Comparison of ENCODE assay signal across 41 mouse cellular contexts in the genomic region with DNA sequence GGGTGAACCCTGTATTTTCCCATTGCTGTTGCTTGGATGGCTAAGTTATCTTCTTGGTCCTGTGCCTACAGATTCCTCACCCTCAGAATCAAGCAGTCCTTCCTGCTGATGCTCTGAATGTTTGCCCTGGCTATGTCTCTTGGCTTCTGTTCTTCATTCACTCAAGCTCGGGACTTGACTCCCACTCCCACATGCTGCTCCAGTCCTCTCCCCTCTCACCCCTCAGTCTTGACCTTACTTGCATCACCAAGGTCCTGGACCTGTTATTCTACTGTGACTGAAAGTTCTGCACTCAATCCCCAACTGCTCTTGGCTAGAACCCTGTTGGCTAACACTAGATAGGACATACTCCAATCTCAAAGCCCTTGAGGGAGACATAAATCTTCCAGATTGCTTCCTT. TPM values are rescaled to one million over a fixed set of nuclear protein-coding genes. Genes with fewer than 3 reads are reported as not detected.
DNase-seq lines count a peak whose midpoint lies in the region; TF ChIP-seq lines count a peak whose summit lies in the region.
"Had no signal": no experiment of that assay in that cellular context is flagged by ENCODE, and none has a peak within 500 bp of the region (broad histone marks: within the 10 kb centered on the region; RNA-seq: fewer than 3 reads in every experiment).

No protein-coding gene starts in this region.

- TF ChIP-seq POLR2A in liver, adult 2 months (IDR thresholded peaks at IDR 0.05; ENCODE audit: extremely low read depth, insufficient read depth, low read length), result no peak

- no peaks in the 10 kb centered on the region for H3K79me2 ChIP-seq in liver, adult 2 months (ENCODE audit: control insufficient read depth, insufficient read depth, low read length)

- H3K27ac ChIP-seq in liver, adult 2 months (replicated peaks; ENCODE audit: insufficient read depth, low read depth, low read length), result no peak overlapping the region
- no peak overlapping the region for H3K27ac ChIP-seq in limb, embryonic 10.5 days
- H3K27ac ChIP-seq: forebrain, embryonic 13.5 days; heart, embryonic 15.5 days; hindbrain, embryonic 10.5 days; hindbrain, embryonic 15.5 days; liver, embryonic 15.5 days; midbrain, embryonic 13.5 days had no signal

- H3K9me3 ChIP-seq in limb, embryonic 10.5 days (replicated peaks), result no peaks in the 10 kb centered on the region
- H3K9me3 ChIP-seq: forebrain, embryonic 13.5 days; heart, embryonic 15.5 days; hindbrain, embryonic 10.5 days; hindbrain, embryonic 15.5 days; liver, embryonic 15.5 days; midbrain, embryonic 13.5 days had no signal

- DNase-seq in adrenal gland, adult 8-10 months, result peak; percentile 2
- no peak for DNase-seq in adrenal gland, postnatal 36 days
- DNase-seq in heart, postnatal 25 days (ENCODE audit: low spot score), result peak; percentile 9
- DNase-seq in heart, postnatal 4 days, result no peak
- DNase-seq in liver, adult 2 months (ENCODE audit: extremely low read depth, low read depth, low spot score), result peak; percentile 37
- no peak for DNase-seq in liver
- DNase-seq in limb, embryonic 10.5 days (ENCODE audit: low spot score), result peak; percentile 6
- DNase-seq: adrenal gland, postnatal 10 days; cerebellum, adult 11 months; cerebellum, adult 9-10 months; cerebellum, postnatal 36 days; gastrocnemius, postnatal 14 days; kidney, postnatal 4 days; lung, postnatal 4 days; right cerebral cortex, postnatal 25 days; spleen, adult 18-20 months; thymus, postnatal 14 days had no signal

- no peak overlapping the region for H3K9ac ChIP-seq in liver, adult 2 months (ENCODE audit: low read depth, low read length)
- H3K9ac ChIP-seq: forebrain, embryonic 13.5 days; heart, embryonic 15.5 days; hindbrain, embryonic 15.5 days; liver, embryonic 15.5 days; midbrain, embryonic 13.5 days had no signal

- H3K4me1 ChIP-seq in liver, adult 2 months (ENCODE audit: control insufficient read depth, insufficient read depth, low read length), result no peaks in the 10 kb centered on the region
- no peaks in the 10 kb centered on the region for H3K4me1 ChIP-seq in limb, embryonic 10.5 days
- H3K4me1 ChIP-seq: forebrain, embryonic 13.5 days; heart, embryonic 15.5 days; hindbrain, embryonic 10.5 days; hindbrain, embryonic 15.5 days; liver, embryonic 15.5 days; megakaryocyte, embryonic 14.5 days; midbrain, embryonic 13.5 days had no signal

- no peak for TF ChIP-seq CTCF in liver, adult 2 months (IDR thresholded peaks at IDR 0.05; ENCODE audit: low read depth, low read length)

- no peak overlapping the region for H3K4me3 ChIP-seq in liver, adult 2 months (ENCODE audit: insufficient read depth, low read depth, low read length)
- no peak overlapping the region for H3K4me3 ChIP-seq in limb, embryonic 10.5 days
- H3K4me3 ChIP-seq: forebrain, embryonic 13.5 days; heart, embryonic 15.5 days; hindbrain, embryonic 10.5 days; hindbrain, embryonic 15.5 days; liver, embryonic 15.5 days; megakaryocyte, embryonic 14.5 days; midbrain, embryonic 13.5 days had no signal

- 56% methylated on average over 1 of the region's 1 CpGs for WGBS in liver, adult 2 months
- 91% methylated on average over 1 of the region's 1 CpGs for WGBS in limb, embryonic 10.5 days

- intact Hi-C loops in heart, postnatal 25 days (cut with DNase I), result no loop called here

- H3K27me3 ChIP-seq in liver, adult 2 months (ENCODE audit: control insufficient read depth, insufficient read depth, low read length), result no peaks in the 10 kb centered on the region
- no peaks in the 10 kb centered on the region for H3K27me3 ChIP-seq in limb, embryonic 10.5 days (ENCODE audit: low read depth, poor library complexity, severe bottlenecking)
- H3K27me3 ChIP-seq: forebrain, embryonic 13.5 days; heart, embryonic 15.5 days; hindbrain, embryonic 15.5 days; liver, embryonic 15.5 days; midbrain, embryonic 13.5 days had no signal

- no peaks in the 10 kb centered on the region for H3K36me3 ChIP-seq in liver, adult 2 months (ENCODE audit: control insufficient read depth, insufficient read depth, low read length)
- H3K36me3 ChIP-seq in limb, embryonic 10.5 days, result no peaks in the 10 kb centered on the region
- H3K36me3 ChIP-seq: heart, embryonic 15.5 days; hindbrain, embryonic 10.5 days; hindbrain, embryonic 15.5 days; liver, embryonic 15.5 days; midbrain, embryonic 13.5 days had no signal

RNA-seq across cellular contexts. Expression of a gene that starts 22.1 kb away (rescaled TPM):
- not detected for total RNA-seq in adrenal gland, adult 8-10 months (2022)
- total RNA-seq in adrenal gland, postnatal 36 days (2021), result not detected
- total RNA-seq in heart, postnatal 25 days (2021), result not detected
- not detected for total RNA-seq in heart, postnatal 4 days (2021)
- total RNA-seq in liver, adult 2 months (2014; rRNA removed), result not detected in 2 replicates
- polyA plus RNA-seq in liver, adult 2 months (2012; rRNA removed), result not detected in 2 replicates
- polyA plus RNA-seq in limb, embryonic 10.5 days (2016; fragmentation: Nextera tagmentation; extraction: Ambion mirVana), result not detected in 2 replicates
- total RNA-seq: adrenal gland, postnatal 10 days; CH12.LX; ES-E14; gastrocnemius, postnatal 14 days; granulocyte monocyte progenitor cell, adult 5-6 weeks; layer of hippocampus, adult 8-10 months; layer of hippocampus, postnatal 25 days; left cerebral cortex, adult 8-10 months; left cerebral cortex, postnatal 36 days; monocyte, adult 5-6 weeks had no signal
- polyA plus RNA-seq: C2C12; embryonic facial prominence, embryonic 11.5 days; forebrain, embryonic 13.5 days; heart, embryonic 15.5 days; hindbrain, embryonic 10.5 days; hindbrain, embryonic 15.5 days; inflammation-experienced regulatory T-cells, adult 6 months; kidney, embryonic 14.5 days; limb, embryonic 14.5 days; liver, embryonic 15.5 days; lung, embryonic 16.5 days; midbrain, embryonic 13.5 days; neural tube, embryonic 14.5 days; stomach, embryonic 16.5 days; urinary bladder, adult 2 months had no signal

Comparison
In these comparisons a context has a peak if more than half of its experiments do, and no peak if none do; other contexts are left out.
1. DNase-seq: peak in adrenal gland, adult 8-10 months (single experiment), heart, postnatal 25 days (single experiment), liver, adult 2 months (single experiment) and limb, embryonic 10.5 days (single experiment); none in adrenal gland, postnatal 36 days (0 of 2), heart, postnatal 4 days (single experiment) and liver (single experiment).